Mouse (Mus musculus) embryonic facial prominence, embryonic 12.5 days (tissue): ENCODE measurements around the gene Dpep3. TPM values are rescaled to one million over a fixed set of nuclear protein-coding genes. Genes with fewer than 3 reads are reported as not detected.
A peak's percentile ranks its signal among the peaks of the same experiment; 100 is the strongest.

Source experiments
- ATAC-seq: fragments of 200-750 bp; cut with Nextera tagmentation; 2 replicates; pipeline ENCODE4 v1.8.0; 2017; ENCODE audit not compliant: insufficient number of reproducible peaks, insufficient read depth, low FRiP score, low TSS enrichment
- H3K27ac ChIP-seq: fragments of 300-500 bp; sonication (generic); 2 replicates; pipeline ENCODE4 v1.5.1; 2016; ENCODE audit warnings: mild to moderate bottlenecking
- H3K27me3 ChIP-seq: fragments of 300-500 bp; sonication (generic); 2 replicates; pipeline ENCODE4 v1.6.1; 2016; ENCODE audit warnings: mild to moderate bottlenecking, moderate library complexity
- H3K36me3 ChIP-seq: fragments of 300-500 bp; sonication (generic); 2 replicates; pipeline ENCODE4 v1.6.1; 2016; ENCODE audit warnings: mild to moderate bottlenecking
- H3K4me1 ChIP-seq: fragments of 300-500 bp; sonication (generic); 2 replicates; pipeline ENCODE4 v1.6.1; 2016
- H3K4me2 ChIP-seq: fragments of 300-500 bp; sonication (generic); replicated peaks from 2 replicates; pipeline ENCODE4 v1.6.1; 2016; ENCODE audit warnings: mild to moderate bottlenecking, moderate library complexity
- H3K4me3 ChIP-seq: fragments of 300-500 bp; sonication (generic); 2 replicates; pipeline ENCODE4 v1.5.1; 2016; ENCODE audit warnings: mild to moderate bottlenecking
- H3K9ac ChIP-seq: fragments of 300-500 bp; sonication (generic); 2 replicates; pipeline ENCODE4 v1.6.1; 2016; ENCODE audit warnings: mild to moderate bottlenecking, moderate library complexity
- H3K9me3 ChIP-seq: fragments of 300-500 bp; sonication (generic); 2 replicates; pipeline ENCODE4 v1.6.1; 2016; ENCODE audit warnings: mild to moderate bottlenecking, moderate library complexity
- whole genome bisulfite sequencing: fragments of 180-500 bp; shearing (Covaris S2); methylation state at CpG from one replicate; pipeline ENCODE4 v1.1.7; 2016; 5-methylcytosine and 5-hydroxymethylcytosine counted together
- polyA plus RNA-seq: library from polyadenylated mRNA; unstranded; fragments of >200 nt; fragmentation: Nextera tagmentation; extraction: Ambion mirVana; gene quantifications from 2 replicates; pipeline ENCODE4 v1.2.1, GENCODE M21; 2016

The Dpep3 gene
- polyA plus RNA-seq, 1 experiment from 2014 or later: not detected

GRCm38 (mm10) chr8:105971019-105971720 lies 8.1 kb downstream of the Dpep3 start:
- no peak overlapping the region for H3K9ac ChIP-seq
- no peaks in the 10 kb centered on the region for H3K27me3 ChIP-seq
- no peaks in the 10 kb centered on the region for H3K9me3 ChIP-seq
- no peak overlapping the region for H3K4me3 ChIP-seq
- ATAC-seq: no peak
- no peak overlapping the region for H3K27ac ChIP-seq
- 75% methylated on average over 8 of the region's 8 CpGs for WGBS
- 0 out of 2 replicates have a peak, but pooled peaks cover 4% of the 10 kb centered on the region for H3K4me1 ChIP-seq
- no peaks in the 10 kb centered on the region for H3K36me3 ChIP-seq
- no peak overlapping the region for H3K4me2 ChIP-seq

- no peak for ATAC-seq
- no peak overlapping the region for H3K27ac ChIP-seq
- no peaks in the 10 kb centered on the region for H3K9me3 ChIP-seq
- H3K4me3 ChIP-seq: no peak overlapping the region
- H3K9ac ChIP-seq: no peak overlapping the region
- 72% methylated on average over 1 of the region's 1 CpGs for WGBS
- no peaks in the 10 kb centered on the region for H3K27me3 ChIP-seq
- H3K4me1 ChIP-seq: peaks cover 13% of the 10 kb centered on the region
- H3K36me3 ChIP-seq: no peaks in the 10 kb centered on the region
- no peak overlapping the region for H3K4me2 ChIP-seq
These were observed 9.9 kb downstream of the Dpep3 start for GRCm38 (mm10) chr8:105969367-105969766.

GRCm38 (mm10) chr8:105966692-105967311 lies 12.4 kb downstream of the Dpep3 start:
- H3K4me3 ChIP-seq: peak overlapping the region; percentile 76; the same call in 1 of the 2 replicates
- WGBS: 5% methylated on average over 19 of the region's 19 CpGs
- no peaks in the 10 kb centered on the region for H3K27me3 ChIP-seq
- H3K4me1 ChIP-seq: peaks cover 19% of the 10 kb centered on the region
- H3K9me3 ChIP-seq: no peaks in the 10 kb centered on the region
- peak overlapping the region; percentile 2; the same call in 1 of the 2 replicates for H3K27ac ChIP-seq
- no peak for ATAC-seq
- no peaks in the 10 kb centered on the region for H3K36me3 ChIP-seq
- no peak overlapping the region for H3K9ac ChIP-seq
- H3K4me2 ChIP-seq: peak overlapping the region; percentile 70

- H3K27me3 ChIP-seq: no peaks in the 10 kb centered on the region
- peak within 1 kb of the TSS; percentile 81 for H3K9ac ChIP-seq
- 1% methylated on average over 47 of the region's 47 CpGs for WGBS
- H3K4me1 ChIP-seq: peaks cover 19% of the 10 kb centered on the region
- H3K36me3 ChIP-seq: no peaks in the 10 kb centered on the region
- peak within 1 kb of the TSS; percentile 76 for H3K4me3 ChIP-seq
- ATAC-seq: peak; percentile 48
- peak within 1 kb of the TSS; percentile 70 for H3K4me2 ChIP-seq
- no peaks in the 10 kb centered on the region for H3K9me3 ChIP-seq
- peak within 1 kb of the TSS; percentile 78 for H3K27ac ChIP-seq
These were observed 13.3 kb downstream of the Dpep3 start, which contains the start of gene Slc12a4 for GRCm38 (mm10) chr8:105965905-105966341. Slc12a4 (minus strand) TSS chr8:105966097.

- ATAC-seq: peak; percentile 71
- Histone ChIP-seq H3K27me3 (no peaks in the 10 kb centered on the region), H3K4me2 (peak overlapping the region; percentile 70), H3K9me3 (no peaks in the 10 kb centered on the region), H3K4me3 (peak overlapping the region; percentile 76), H3K4me1 (peaks cover 19% of the 10 kb centered on the region), H3K36me3 (peaks cover 3% of the 10 kb centered on the region; the same call in 1 of the 2 replicates), H3K9ac (peak overlapping the region; percentile 81), H3K27ac (peak overlapping the region; percentile 78)
- WGBS: 1% methylated on average over 40 of the region's 40 CpGs
These were observed 13.8 kb downstream of the Dpep3 start for GRCm38 (mm10) chr8:105965266-105965904.

- 55% methylated on average over 12 of the region's 12 CpGs for WGBS
- Histone ChIP-seq H3K4me3 (peak overlapping the region; percentile 76), H3K27me3 (no peaks in the 10 kb centered on the region), H3K4me2 (peak overlapping the region; percentile 70), H3K4me1 (peaks cover 19% of the 10 kb centered on the region), H3K27ac (peak overlapping the region; percentile 24; the same call in 1 of the 2 replicates), H3K9me3 (no peaks in the 10 kb centered on the region), H3K9ac (peak overlapping the region; percentile 81), H3K36me3 (peaks cover 10% of the 10 kb centered on the region; the same call in 1 of the 2 replicates)
- no peak for ATAC-seq
These were observed 14.5 kb downstream of the Dpep3 start for GRCm38 (mm10) chr8:105964506-105965265.

- Histone ChIP-seq H3K4me2 (no peak overlapping the region), H3K27me3 (no peaks in the 10 kb centered on the region), H3K36me3 (peaks cover 26% of the 10 kb centered on the region), H3K4me3 (no peak overlapping the region), H3K9me3 (no peaks in the 10 kb centered on the region), H3K27ac (no peak overlapping the region), H3K4me1 (peaks cover 19% of the 10 kb centered on the region), H3K9ac (no peak overlapping the region)
- no peak for ATAC-seq
- 83% methylated on average over 10 of the region's 10 CpGs for WGBS
These were observed 17.7 kb downstream of the Dpep3 start for GRCm38 (mm10) chr8:105961536-105961935.

- 76% methylated on average over 14 of the region's 14 CpGs for WGBS
- Histone ChIP-seq H3K27ac (no peak overlapping the region), H3K9ac (no peak overlapping the region), H3K36me3 (peaks cover 28% of the 10 kb centered on the region), H3K4me2 (no peak overlapping the region), H3K4me1 (peaks cover 15% of the 10 kb centered on the region), H3K4me3 (no peak overlapping the region), H3K9me3 (no peaks in the 10 kb centered on the region), H3K27me3 (no peaks in the 10 kb centered on the region)
- ATAC-seq: no peak
These were observed 18.1 kb downstream of the Dpep3 start for GRCm38 (mm10) chr8:105961101-105961500.

- no peak overlapping the region for H3K9ac ChIP-seq
- H3K4me1 ChIP-seq: peaks cover 6% of the 10 kb centered on the region
- WGBS: 86% methylated on average over 7 of the region's 7 CpGs
- no peak overlapping the region for H3K4me3 ChIP-seq
- H3K9me3 ChIP-seq: no peaks in the 10 kb centered on the region
- no peak overlapping the region for H3K27ac ChIP-seq
- H3K36me3 ChIP-seq: peaks cover 38% of the 10 kb centered on the region
- H3K27me3 ChIP-seq: no peaks in the 10 kb centered on the region
- H3K4me2 ChIP-seq: no peak overlapping the region
- no peak for ATAC-seq
These were observed 19.9 kb downstream of the Dpep3 start for GRCm38 (mm10) chr8:105959350-105959749.

- H3K4me1 ChIP-seq: no peaks in the 10 kb centered on the region; the same call in 1 of the 2 replicates
- H3K4me2 ChIP-seq: no peak overlapping the region
- H3K27ac ChIP-seq: no peak overlapping the region
- ATAC-seq: no peak
- no peaks in the 10 kb centered on the region for H3K27me3 ChIP-seq
- peaks cover 53% of the 10 kb centered on the region for H3K36me3 ChIP-seq
- H3K9me3 ChIP-seq: no peaks in the 10 kb centered on the region
- no peak overlapping the region for H3K4me3 ChIP-seq
- no peak overlapping the region for H3K9ac ChIP-seq
- 66% methylated on average over 3 of the region's 4 CpGs for WGBS
These were observed 21.4 kb downstream of the Dpep3 start for GRCm38 (mm10) chr8:105957813-105958212.

- WGBS: 93% methylated on average over 4 of the region's 4 CpGs
- no peak overlapping the region for H3K4me3 ChIP-seq
- no peak overlapping the region for H3K27ac ChIP-seq
- peaks cover 59% of the 10 kb centered on the region for H3K36me3 ChIP-seq
- no peaks in the 10 kb centered on the region for H3K4me1 ChIP-seq
- no peaks in the 10 kb centered on the region for H3K27me3 ChIP-seq
- ATAC-seq: no peak
- H3K9ac ChIP-seq: no peak overlapping the region
- no peaks in the 10 kb centered on the region for H3K9me3 ChIP-seq
- H3K4me2 ChIP-seq: no peak overlapping the region
These were observed 22.7 kb downstream of the Dpep3 start for GRCm38 (mm10) chr8:105956556-105956955.
